Mouse (Mus musculus) limb, embryonic 14.5 days (tissue): ENCODE data around the gene Pacs2. TPM values are rescaled to one million over a fixed set of nuclear protein-coding genes. Genes with fewer than 3 reads are reported as not detected.

Source experiments
- ATAC-seq: fragments of 200-750 bp; cut with Nextera tagmentation; 2 replicates; pipeline ENCODE4 v1.8.0; 2017; ENCODE audit warnings: low read depth, moderate number of reproducible peaks, moderate TSS enrichment; ENCODE audit not compliant: low FRiP score
- DNase-seq: peaks from one replicate; pipeline ENCODE4 v3.0.0-alpha.2; 2015; ENCODE audit warnings: low spot score
- H3K27ac ChIP-seq: fragments of 300-500 bp; sonication (generic); replicated peaks from 2 replicates; pipeline ENCODE4 v1.5.1; 2014; ENCODE audit warnings: low read depth, mild to moderate bottlenecking, low read length, moderate library complexity, mixed read lengths
- H3K27me3 ChIP-seq: fragments of 300-500 bp; sonication (generic); 2 replicates; pipeline ENCODE4 v1.6.1; 2014; ENCODE audit warnings: low read length, mixed read lengths; ENCODE audit not compliant: control insufficient read depth, insufficient read depth
- H3K36me3 ChIP-seq: fragments of 300-500 bp; sonication (generic); 2 replicates; pipeline ENCODE4 v1.6.1; 2014; ENCODE audit warnings: mild to moderate bottlenecking, low read length, moderate library complexity, mixed read lengths; ENCODE audit not compliant: control insufficient read depth, insufficient read depth
- H3K4me1 ChIP-seq: fragments of 300-500 bp; sonication (generic); 2 replicates; pipeline ENCODE4 v1.6.1; 2014; ENCODE audit warnings: antibody characterized with exemption, low read length, mixed read lengths; ENCODE audit not compliant: control insufficient read depth, insufficient read depth
- H3K4me2 ChIP-seq: fragments of 300-500 bp; sonication (generic); replicated peaks from 2 replicates; pipeline ENCODE4 v1.6.1; 2014; ENCODE audit warnings: low read depth, mild to moderate bottlenecking, low read length, moderate library complexity; ENCODE audit not compliant: severe bottlenecking
- H3K4me3 ChIP-seq: fragments of 300-500 bp; sonication (generic); replicated peaks from 2 replicates; pipeline ENCODE4 v1.5.1; 2014; ENCODE audit warnings: low read length
- H3K9ac ChIP-seq: fragments of 300-500 bp; sonication (generic); 2 replicates; pipeline ENCODE4 v1.6.1; 2014; ENCODE audit warnings: mild to moderate bottlenecking, low read depth, low read length, moderate library complexity; ENCODE audit not compliant: severe bottlenecking
- H3K9me3 ChIP-seq: fragments of 300-500 bp; sonication (generic); 2 replicates; pipeline ENCODE4 v1.6.1; 2016; ENCODE audit warnings: low read length; ENCODE audit not compliant: control insufficient read depth
- POLR2A ChIP-seq: fragments of 200-500 bp; IDR thresholded peaks from 2 replicates; pipeline ENCODE4 v1.8.0; 2012; ENCODE audit warnings: inconsistent platforms, mild to moderate bottlenecking, moderate library complexity, borderline replicate concordance; ENCODE audit not compliant: insufficient read depth, insufficient read length; ENCODE audit errors: extremely low read depth
- WGBS: fragments of 180-500 bp; shearing (Covaris S2); extraction: QIAGEN DNeasy Blood & Tissue Kit; methylation state at CpG from one replicate; pipeline ENCODE4 v1.1.7; 2014; 5-methylcytosine and 5-hydroxymethylcytosine counted together
- polyA plus RNA-seq, 2 experiments: library from polyadenylated mRNA; depleted of rRNA in 1 of 2; stranded (reverse) in 1 of 2; unstranded in 1 of 2; fragments of >200 nt; fragmentation: Nextera tagmentation in 1 of 2; extraction: Ambion mirVana in 1 of 2; gene quantifications; 2 replicates each; pipeline versions ENCODE4 v1.2.1 to v1.2.3; 2012 to 2014

Pacs2 gene
- polyA plus RNA-seq (2012; rRNA removed) = 55.0 and 62.3 TPM in 2 replicates
- polyA plus RNA-seq (2014; fragmentation: Nextera tagmentation; extraction: Ambion mirVana) = 16.3 and 16.5 TPM in 2 replicates

- WGBS = 11% methylated on average over 17 of the region's 85 CpGs
- peak within 1 kb of the TSS; percentile 85 for H3K4me2 ChIP-seq
- peak; percentile 93; the same call in 1 of the 2 replicates for TF ChIP-seq POLR2A
- peaks cover 20% of the 10 kb centered on the region for H3K4me1 ChIP-seq
- H3K9me3 ChIP-seq = no peaks in the 10 kb centered on the region
- no peaks in the 10 kb centered on the region for H3K27me3 ChIP-seq
- peak within 1 kb of the TSS; percentile 65 for H3K4me3 ChIP-seq
- ATAC-seq (peak; percentile 94), DNase-seq (peak; percentile 93)
- H3K36me3 ChIP-seq = 0 out of 2 replicates have a peak, but pooled peaks cover 3% of the 10 kb centered on the region
- peak within 1 kb of the TSS; percentile 81 for H3K27ac ChIP-seq
- H3K9ac ChIP-seq = peak within 1 kb of the TSS; percentile 80
These were observed at the start of gene Pacs2 for GRCm38 (mm10) chr12:113013604-113014558. Gene Pacs2, plus strand, starts transcription at chr12:113014508.

GRCm38 (mm10) chr12:112965783-112966182, 48.5 kb upstream of the Pacs2 start:
- no peak for TF ChIP-seq POLR2A
- no peak overlapping the region for H3K4me3 ChIP-seq
- H3K4me2 ChIP-seq = no peak overlapping the region
- WGBS = 88% methylated on average over 13 of the region's 13 CpGs
- ATAC-seq = no peak
- H3K27ac ChIP-seq = no peak overlapping the region
- H3K9me3 ChIP-seq = no peaks in the 10 kb centered on the region
- H3K9ac ChIP-seq = no peak overlapping the region
- H3K36me3 ChIP-seq = peaks cover 96% of the 10 kb centered on the region
- H3K4me1 ChIP-seq = no peaks in the 10 kb centered on the region
- no peaks in the 10 kb centered on the region for H3K27me3 ChIP-seq
- no peak for DNase-seq

GRCm38 (mm10) chr12:112968943-112969342, 45.4 kb upstream of the Pacs2 start:
- H3K27me3 ChIP-seq = no peaks in the 10 kb centered on the region
- H3K9ac ChIP-seq = no peak overlapping the region
- H3K4me2 ChIP-seq = no peak overlapping the region
- ATAC-seq (no peak), DNase-seq (no peak)
- H3K9me3 ChIP-seq = no peaks in the 10 kb centered on the region
- H3K4me1 ChIP-seq = no peaks in the 10 kb centered on the region
- peaks cover 91% of the 10 kb centered on the region for H3K36me3 ChIP-seq
- WGBS = 66% methylated on average over 8 of the region's 8 CpGs
- no peak for TF ChIP-seq POLR2A
- no peak overlapping the region for H3K4me3 ChIP-seq
- no peak overlapping the region for H3K27ac ChIP-seq

GRCm38 (mm10) chr12:112969616-112970015, 44.7 kb upstream of the Pacs2 start:
- Histone ChIP-seq H3K4me2 (no peak overlapping the region), H3K4me1 (no peaks in the 10 kb centered on the region), H3K9ac (no peak overlapping the region), H3K27ac (no peak overlapping the region), H3K27me3 (no peaks in the 10 kb centered on the region), H3K4me3 (no peak overlapping the region), H3K36me3 (peaks cover 91% of the 10 kb centered on the region), H3K9me3 (no peaks in the 10 kb centered on the region)
- DNase-seq = no peak
- no peak for ATAC-seq
- TF ChIP-seq POLR2A = no peak
- 92% methylated on average over 6 of the region's 6 CpGs for WGBS

GRCm38 (mm10) chr12:112974736-112975135, 39.6 kb upstream of the Pacs2 start:
- H3K4me1 ChIP-seq = peaks cover 9% of the 10 kb centered on the region
- H3K4me3 ChIP-seq = no peak overlapping the region
- no peaks in the 10 kb centered on the region for H3K27me3 ChIP-seq
- peaks cover 70% of the 10 kb centered on the region for H3K36me3 ChIP-seq
- H3K9ac ChIP-seq = no peak overlapping the region
- 88% methylated on average over 9 of the region's 9 CpGs for WGBS
- DNase-seq = no peak
- TF ChIP-seq POLR2A = no peak
- no peak overlapping the region for H3K27ac ChIP-seq
- ATAC-seq = no peak
- H3K9me3 ChIP-seq = no peaks in the 10 kb centered on the region
- no peak overlapping the region for H3K4me2 ChIP-seq
